Mouse (Mus musculus): ENCODE measurements around the gene Fam171b.

Fam171b gene

DNA sequence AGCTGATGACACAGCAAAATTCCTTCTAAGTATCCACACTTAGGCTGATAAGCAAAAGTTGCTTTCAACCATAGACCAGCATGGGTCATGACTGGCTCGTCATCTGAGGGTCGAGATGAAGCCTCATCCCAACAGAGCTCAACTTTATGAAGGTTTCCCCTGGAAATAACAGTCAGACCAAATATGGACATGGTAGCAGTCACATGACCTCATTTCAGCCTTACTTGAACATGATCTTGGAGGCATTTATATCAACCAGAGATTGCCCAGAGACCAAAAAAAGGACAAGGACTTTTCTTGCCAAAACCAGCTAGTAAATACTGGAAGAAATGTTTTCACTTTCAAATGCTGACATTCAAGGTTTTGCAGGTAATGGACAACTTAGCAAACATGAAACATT, 81.3 kb downstream of the Fam171b start:
- no peak for DNase-seq

DNA sequence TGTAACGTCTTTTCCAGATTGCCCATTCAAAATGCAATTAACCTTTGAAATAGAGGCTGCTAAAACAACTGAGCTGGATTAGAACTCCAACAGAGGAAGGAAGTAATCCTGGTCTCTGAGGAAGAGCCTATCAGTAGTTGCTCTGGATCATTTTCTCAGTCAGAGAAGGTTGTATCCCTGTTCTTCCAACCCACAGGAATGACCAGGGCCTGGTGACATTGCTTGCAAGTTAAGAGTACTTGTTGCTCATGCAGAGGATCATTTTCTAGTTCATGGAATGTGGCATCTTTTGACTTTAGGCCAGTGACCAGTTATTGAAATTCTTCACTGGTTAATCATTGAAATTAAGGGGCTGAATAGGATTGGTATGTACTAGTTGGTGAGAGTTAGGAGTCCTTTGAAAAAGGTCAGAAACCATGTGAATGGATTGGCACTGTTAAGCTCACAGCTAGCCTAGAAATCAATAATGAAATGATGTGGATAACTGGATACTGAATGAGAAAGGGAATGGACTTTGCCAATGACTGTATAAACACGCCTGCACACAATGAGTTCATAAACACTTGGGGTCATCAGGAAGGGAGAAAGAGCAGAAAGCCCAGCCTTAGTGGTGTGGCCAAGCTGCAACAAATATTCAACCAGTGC, 89.6 kb downstream of the Fam171b start:
- DNase-seq = no peak

DNA sequence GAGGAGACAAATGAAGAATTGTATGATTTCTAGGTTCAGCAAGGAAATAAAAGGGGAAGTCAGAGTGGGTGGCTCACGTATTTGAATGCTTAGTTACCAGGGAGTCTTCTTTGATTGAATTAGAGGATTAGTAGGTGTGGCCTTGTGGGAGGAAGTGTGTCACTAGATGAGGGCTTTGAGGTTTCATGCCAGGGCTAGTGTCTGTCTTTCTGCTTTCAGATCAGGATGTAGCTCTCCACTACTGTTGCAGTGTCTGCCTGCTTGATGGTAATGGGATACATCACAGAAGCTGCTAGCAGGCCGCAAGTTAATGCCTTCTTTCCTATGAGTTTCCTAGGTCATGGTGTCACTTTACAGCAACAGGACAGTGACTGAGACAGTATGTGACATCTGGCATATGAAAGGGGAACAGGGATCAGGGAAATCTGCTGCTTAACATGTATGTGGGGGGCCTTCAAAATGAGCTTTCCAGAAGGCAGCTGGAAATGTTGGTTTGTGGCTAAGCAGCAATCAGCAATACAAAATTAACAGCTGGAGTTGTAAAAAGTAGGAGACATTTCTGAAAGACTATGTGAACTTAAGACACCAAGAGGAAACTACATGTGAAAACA, 117.1 kb downstream of the Fam171b start:
- DNase-seq = no peak

Measured in liver (tissue).